Comparison of ENCODE assay signal across 30 mouse cellular contexts in genomic region chr4:95207783-95208182, GRCm38 (mm10).
DNase-seq lines count a peak whose midpoint lies in the region; ATAC-seq and TF ChIP-seq lines count a peak whose summit lies in the region.
"Had no signal": no experiment of that assay in that cellular context is flagged by ENCODE, and none has a peak within 500 bp of the region (broad histone marks: within the 10 kb centered on the region; RNA-seq: fewer than 3 reads in every experiment).

No protein-coding gene starts in this region.

- no peak overlapping the region for H3K27ac ChIP-seq in kidney, embryonic 16.5 days (ENCODE audit: low read length)
- H3K27ac ChIP-seq: embryonic facial prominence, embryonic 13.5 days; forebrain, embryonic 12.5 days; heart, embryonic 13.5 days; hindbrain, embryonic 13.5 days; limb, embryonic 15.5 days; neural tube, embryonic 15.5 days; stomach, embryonic 15.5 days had no signal

- H3K27me3 ChIP-seq in kidney, embryonic 16.5 days (ENCODE audit: insufficient read depth, low read length) = no peaks in the 10 kb centered on the region
- H3K27me3 ChIP-seq in myocyte (ENCODE audit: control insufficient read depth, insufficient read depth, insufficient read length) = no peaks in the 10 kb centered on the region
- H3K27me3 ChIP-seq: CH12.LX; embryonic facial prominence, embryonic 13.5 days; forebrain, embryonic 12.5 days; heart, embryonic 13.5 days; hindbrain, embryonic 13.5 days; limb, embryonic 15.5 days; neural tube, embryonic 15.5 days; stomach, embryonic 15.5 days had no signal

- no peak for TF ChIP-seq POLR2A in myocyte (IDR thresholded peaks at IDR 0.05; ENCODE audit: insufficient read length, low read depth)

- no peak overlapping the region for H3ac ChIP-seq in myocyte (ENCODE audit: control insufficient read depth, insufficient read length)

- H3K36me3 ChIP-seq in kidney, embryonic 16.5 days (ENCODE audit: insufficient read depth, low read length) = no peaks in the 10 kb centered on the region
- H3K36me3 ChIP-seq in myocyte (ENCODE audit: control insufficient read depth, insufficient read depth) = no peaks in the 10 kb centered on the region
- H3K36me3 ChIP-seq: embryonic facial prominence, embryonic 13.5 days; forebrain, embryonic 12.5 days; G1E; heart, embryonic 13.5 days; hindbrain, embryonic 13.5 days; limb, embryonic 15.5 days; neural tube, embryonic 15.5 days; stomach, embryonic 15.5 days had no signal

- peak; percentile 49 for DNase-seq in kidney, adult 11 months
- DNase-seq in 3T3-L1 (ENCODE audit: low read depth, low spot score) = peak; percentile 33
- DNase-seq in kidney, adult 9 months = peak; percentile 64
- DNase-seq in cerebellum, adult 18-20 months = no peak
- no peak for DNase-seq in thymus, postnatal 36 days
- DNase-seq: adrenal gland, adult 8-10 months; B cell, adult 2 months; cerebellum, adult 2 months; cerebellum, postnatal 36 days; embryo, embryonic 11 days; heart, postnatal 14 days; layer of hippocampus, adult 9-11 months; lung, adult 18-20 months; lung, postnatal 14 days; right cerebral cortex, adult 18-20 months; thymus, adult 2 months had no signal

- no peaks in the 10 kb centered on the region for H3K79me2 ChIP-seq in myocyte (ENCODE audit: control insufficient read depth, insufficient read depth)

- 66% methylated on average over 5 of the region's 5 CpGs for WGBS in kidney, embryonic 16.5 days

- no peak for ATAC-seq in kidney, embryonic 16.5 days (ENCODE audit: low FRiP score, low TSS enrichment)
- ATAC-seq: inflammation-experienced regulatory T-cells, adult 6 months had no signal

- no peaks in the 10 kb centered on the region for H3K4me1 ChIP-seq in kidney, embryonic 16.5 days (ENCODE audit: insufficient read depth, low read length)
- H3K4me1 ChIP-seq: hindbrain, embryonic 13.5 days; neural tube, embryonic 15.5 days; stomach, embryonic 15.5 days had no signal

- H3K9ac ChIP-seq in kidney, embryonic 16.5 days (replicated peaks; ENCODE audit: low read length) = no peak overlapping the region
- H3K9ac ChIP-seq: embryonic facial prominence, embryonic 13.5 days; forebrain, embryonic 12.5 days; heart, embryonic 13.5 days; hindbrain, embryonic 13.5 days; limb, embryonic 15.5 days; neural tube, embryonic 15.5 days; stomach, embryonic 15.5 days had no signal

- 0 out of 2 replicates have a peak, but pooled peaks cover 3% of the 10 kb centered on the region for H3K9me3 ChIP-seq in kidney, embryonic 16.5 days (ENCODE audit: low read length)
- H3K9me3 ChIP-seq: embryonic facial prominence, embryonic 13.5 days; forebrain, embryonic 12.5 days; G1E; heart, embryonic 13.5 days; hindbrain, embryonic 13.5 days; limb, embryonic 15.5 days; neural tube, embryonic 15.5 days; stomach, embryonic 15.5 days had no signal

- no peak overlapping the region for H3K4me2 ChIP-seq in kidney, embryonic 16.5 days (replicated peaks; ENCODE audit: low read depth, low read length)
- H3K4me2 ChIP-seq in myocyte (ENCODE audit: low read depth) = no peak overlapping the region
- H3K4me2 ChIP-seq: embryonic facial prominence, embryonic 13.5 days; forebrain, embryonic 12.5 days; heart, embryonic 13.5 days; hindbrain, embryonic 13.5 days; limb, embryonic 15.5 days; midbrain, embryonic 11.5 days; neural tube, embryonic 15.5 days; stomach, embryonic 15.5 days had no signal

- H3K4me3 ChIP-seq in kidney, embryonic 16.5 days (ENCODE audit: low read length) = no peak overlapping the region
- no peak overlapping the region for H3K4me3 ChIP-seq in myocyte
- H3K4me3 ChIP-seq: embryonic facial prominence, embryonic 13.5 days; erythroblast, embryonic 14.5 days; forebrain, embryonic 12.5 days; heart, embryonic 13.5 days; hindbrain, embryonic 13.5 days; limb, embryonic 15.5 days; neural tube, embryonic 15.5 days; stomach, embryonic 15.5 days had no signal

TF ChIP-seq in myocyte, 11 proteins besides CTCF, POLR2A, EP300 and RAD21:
- TF ChIP-seq USF1 (IDR thresholded peaks at IDR 0.05; ENCODE audit: low read depth) = no peak
- TF ChIP-seq TCF12 (IDR thresholded peaks at IDR 0.05; ENCODE audit: insufficient read depth, poor library complexity, severe bottlenecking) = no peak
- no peak for TF ChIP-seq E2F4 (IDR thresholded peaks at IDR 0.05; ENCODE audit: insufficient read depth)
- TF ChIP-seq MYOG (IDR thresholded peaks at IDR 0.05; ENCODE audit: control insufficient read depth in 1 of 3, insufficient read depth in 1 of 3, insufficient read length in 2 of 3, low read depth in 2 of 3) = no peak
- TF ChIP-seq SRF (IDR thresholded peaks at IDR 0.05; ENCODE audit: control insufficient read depth, insufficient read length, low read depth) = peak; percentile 64
- TF ChIP-seq MYOD1 (IDR thresholded peaks at IDR 0.05; ENCODE audit: control insufficient read depth in 1 of 3, insufficient read length in 2 of 3, low read depth in 2 of 3) = no peak

Comparison
In these comparisons a context has a peak if more than half of its experiments do, and no peak if none do; other contexts are left out.
1. DNase-seq: peak in kidney, adult 11 months (single experiment), 3T3-L1 (single experiment) and kidney, adult 9 months (single experiment); none in cerebellum, adult 18-20 months (0 of 2) and thymus, postnatal 36 days (0 of 2).